Comparison of ENCODE assay signal across 11 mouse cellular contexts in genomic region chr4:149775760-149776362, GRCm38 (mm10). TPM values are rescaled to one million over a fixed set of nuclear protein-coding genes. Genes with fewer than 3 reads are reported as not detected.
DNase-seq lines count a peak whose midpoint lies in the region; ATAC-seq and TF ChIP-seq lines count a peak whose summit lies in the region.
"Had no signal": no experiment of that assay in that cellular context is flagged by ENCODE, and none has a peak within 500 bp of the region (broad histone marks: within the 10 kb centered on the region; RNA-seq: fewer than 3 reads in every experiment).

No protein-coding gene starts in this region.

- peaks cover 34% of the 10 kb centered on the region for H3K27me3 ChIP-seq in hindbrain, embryonic 10.5 days (ENCODE audit: insufficient read depth, poor library complexity, severe bottlenecking)
- H3K27me3 ChIP-seq in hindbrain, embryonic 14.5 days (ENCODE audit: control insufficient read depth, insufficient read depth, low read length): no peaks in the 10 kb centered on the region
- H3K27me3 ChIP-seq in megakaryocyte, embryonic 14.5 days (replicated peaks): peaks cover 3% of the 10 kb centered on the region
- no peaks in the 10 kb centered on the region for H3K27me3 ChIP-seq in Patski
- no peaks in the 10 kb centered on the region for H3K27me3 ChIP-seq in stomach, embryonic 15.5 days (replicated peaks)
- H3K27me3 ChIP-seq: limb, embryonic 13.5 days had no signal

- CTCF ChIA-PET in Patski (lab: Charles Lee): interaction anchor here (1.4 kb wide), 1 partner anchor 24 kb away, joined by 3 read pairs; no protein-coding TSS in a partner anchor

- 39% methylated on average over 8 of the region's 8 CpGs for WGBS in hindbrain, embryonic 10.5 days
- WGBS in hindbrain, embryonic 14.5 days: 39% methylated on average over 8 of the region's 8 CpGs
- 19% methylated on average over 8 of the region's 8 CpGs for WGBS in stomach, embryonic 15.5 days

- no peak for TF ChIP-seq CTCF in Patski (IDR thresholded peaks at IDR 0.05)
- TF ChIP-seq CTCF in left cerebral cortex, adult 2 months (IDR thresholded peaks at IDR 0.05): no peak

- in situ Hi-C loops in Patski (cut with MboI; ENCODE audit: low pct_unique_long_range_greater_than_20kb): no loop called here

- no peaks in the 10 kb centered on the region for H3K9me3 ChIP-seq in hindbrain, embryonic 10.5 days
- H3K9me3 ChIP-seq in hindbrain, embryonic 14.5 days (ENCODE audit: control insufficient read depth, low read length): no peaks in the 10 kb centered on the region
- no peaks in the 10 kb centered on the region for H3K9me3 ChIP-seq in megakaryocyte, embryonic 14.5 days
- no peaks in the 10 kb centered on the region for H3K9me3 ChIP-seq in stomach, embryonic 15.5 days
- H3K9me3 ChIP-seq: limb, embryonic 13.5 days had no signal

- ATAC-seq in hindbrain, embryonic 14.5 days (ENCODE audit: low FRiP score): no peak
- no peak for ATAC-seq in megakaryocyte, adult 5-6 weeks (ENCODE audit: poor library complexity, severe bottlenecking)
- peak; percentile 1 for ATAC-seq in Patski
- peak; percentile 45 for ATAC-seq in stomach, embryonic 15.5 days (ENCODE audit: insufficient read depth, low FRiP score, low read depth)

- POLR2A ChIA-PET in Patski (lab: Charles Lee): interaction anchor here (0.7 kb wide), 1 partner anchor 62 kb away, joined by 4 read pairs; no protein-coding TSS in a partner anchor

- H3K4me1 ChIP-seq in hindbrain, embryonic 10.5 days (replicated peaks): peaks cover 40% of the 10 kb centered on the region
- H3K4me1 ChIP-seq in hindbrain, embryonic 14.5 days (replicated peaks; ENCODE audit: control insufficient read depth, insufficient read depth, low read length): peaks cover 17% of the 10 kb centered on the region; the same call in 1 of the 2 replicates
- peaks cover 69% of the 10 kb centered on the region for H3K4me1 ChIP-seq in megakaryocyte, embryonic 14.5 days
- H3K4me1 ChIP-seq in stomach, embryonic 15.5 days: peaks cover 26% of the 10 kb centered on the region

- no peak overlapping the region for H3K4me3 ChIP-seq in hindbrain, embryonic 10.5 days
- H3K4me3 ChIP-seq in hindbrain, embryonic 14.5 days (replicated peaks; ENCODE audit: low read length): no peak overlapping the region
- H3K4me3 ChIP-seq in megakaryocyte, embryonic 14.5 days (replicated peaks): peak overlapping the region; percentile 46
- no peak overlapping the region for H3K4me3 ChIP-seq in stomach, embryonic 15.5 days (replicated peaks)
- no peak overlapping the region for H3K4me3 ChIP-seq in left cerebral cortex, adult 2 months
- H3K4me3 ChIP-seq: limb, embryonic 13.5 days had no signal

- H3K9ac ChIP-seq in hindbrain, embryonic 14.5 days: no peak overlapping the region
- H3K9ac ChIP-seq in stomach, embryonic 15.5 days: no peak overlapping the region
- H3K9ac ChIP-seq: limb, embryonic 13.5 days had no signal

- intact Hi-C loops in left cerebral cortex, adult 2 months (cut with DNase I): no loop called here

- no peak overlapping the region for H3K4me2 ChIP-seq in hindbrain, embryonic 14.5 days (replicated peaks)
- peak overlapping the region; percentile 17; the same call in 1 of the 2 replicates for H3K4me2 ChIP-seq in stomach, embryonic 15.5 days
- H3K4me2 ChIP-seq: limb, embryonic 13.5 days had no signal

- DNase-seq in hindbrain, embryonic 10.5 days (ENCODE audit: low spot score): no peak
- no peak for DNase-seq in hindbrain, embryonic 14.5 days (ENCODE audit: low spot score)
- no peak for DNase-seq in Patski (ENCODE audit: low read depth, low spot score)
- DNase-seq in embryo, embryonic 10.5 days (ENCODE audit: low spot score): no peak
- no peak for DNase-seq in left cerebral cortex, adult 2 months (ENCODE audit: extremely low spot score in 1 of 2, low spot score in 2 of 2)
- DNase-seq: midbrain, embryonic 14.5 days; thymus, postnatal 36 days had no signal

- no peaks in the 10 kb centered on the region for H3K36me3 ChIP-seq in hindbrain, embryonic 10.5 days
- no peaks in the 10 kb centered on the region for H3K36me3 ChIP-seq in hindbrain, embryonic 14.5 days (replicated peaks; ENCODE audit: control insufficient read depth, insufficient read depth)
- peaks cover 5% of the 10 kb centered on the region for H3K36me3 ChIP-seq in megakaryocyte, embryonic 14.5 days (replicated peaks; ENCODE audit: low read length)
- H3K36me3 ChIP-seq in stomach, embryonic 15.5 days: no peaks in the 10 kb centered on the region
- H3K36me3 ChIP-seq: limb, embryonic 13.5 days had no signal

- 0 out of 2 replicates have a peak overlapping the region, but pooled peaks have one; percentile 42 for H3K27ac ChIP-seq in hindbrain, embryonic 10.5 days
- H3K27ac ChIP-seq in hindbrain, embryonic 14.5 days: no peak overlapping the region
- no peak overlapping the region for H3K27ac ChIP-seq in stomach, embryonic 15.5 days
- no peak overlapping the region for H3K27ac ChIP-seq in left cerebral cortex, adult 2 months
- H3K27ac ChIP-seq: limb, embryonic 13.5 days had no signal

RNA-seq across cellular contexts. Expression of gene Slc25a33, which starts 1.8 kb away (rescaled TPM):
- polyA plus RNA-seq in hindbrain, embryonic 10.5 days (2016; fragmentation: Nextera tagmentation; extraction: Ambion mirVana): 19.1 and 20.3 TPM in 2 replicates
- polyA plus RNA-seq in hindbrain, embryonic 14.5 days (2014; fragmentation: Nextera tagmentation; extraction: Ambion mirVana): 38.2 and 40.2 TPM in 2 replicates
- 3.9 and 8.0 TPM in 2 replicates for polyA plus RNA-seq in megakaryocyte, embryonic 14.5 days (2012; ENCODE audit: insufficient read depth, low replicate concordance)
- 1.7 and 2.3 TPM in 2 replicates for total RNA-seq in megakaryocyte, adult 5-6 weeks (2015)
- total RNA-seq in megakaryocyte, adult 5-6 weeks (2017): 1.1 and 1.7 TPM in 2 replicates
- polyA plus RNA-seq in Patski (2021): 23.3 TPM
- polyA plus RNA-seq in stomach, embryonic 15.5 days (2015; fragmentation: Nextera tagmentation; extraction: Ambion mirVana): 10.4 and 10.6 TPM in 2 replicates
- total RNA-seq in left cerebral cortex, adult 2 months (2021): 10 to 100 TPM; 25.9 to 30.2 TPM

RNA-seq across cellular contexts. Expression of gene Tmem201, which starts 38.0 kb away (rescaled TPM):
- polyA plus RNA-seq in hindbrain, embryonic 10.5 days (2016; fragmentation: Nextera tagmentation; extraction: Ambion mirVana): 40.8 and 44.4 TPM in 2 replicates
- 29.9 and 31.9 TPM in 2 replicates for polyA plus RNA-seq in hindbrain, embryonic 14.5 days (2014; fragmentation: Nextera tagmentation; extraction: Ambion mirVana)
- 21.7 and 25.3 TPM in 2 replicates for polyA plus RNA-seq in megakaryocyte, embryonic 14.5 days (2012; ENCODE audit: insufficient read depth, low replicate concordance)
- 1.2 and 2.9 TPM in 2 replicates for total RNA-seq in megakaryocyte, adult 5-6 weeks (2015)
- total RNA-seq in megakaryocyte, adult 5-6 weeks (2017): 1.5 and 1.9 TPM in 2 replicates
- polyA plus RNA-seq in Patski (2021): 27.9 TPM
- polyA plus RNA-seq in stomach, embryonic 15.5 days (2015; fragmentation: Nextera tagmentation; extraction: Ambion mirVana): 24.0 and 26.8 TPM in 2 replicates
- 10 to 100 TPM; 63.3 to 67.9 TPM for total RNA-seq in left cerebral cortex, adult 2 months (2021)

Comparison
In these comparisons a context has a peak if more than half of its experiments do, and no peak if none do; other contexts are left out.
1. ATAC-seq: peak in Patski (single experiment) and stomach, embryonic 15.5 days (single experiment); none in hindbrain, embryonic 14.5 days (single experiment) and megakaryocyte, adult 5-6 weeks (single experiment).